Mouse (Mus musculus) hindbrain, embryonic 11.5 days (tissue): ENCODE data around the gene Srrm2. TPM values are rescaled to one million over a fixed set of nuclear protein-coding genes. Genes with fewer than 3 reads are reported as not detected.
A peak's percentile ranks its signal among the peaks of the same experiment; 100 is the strongest.

Experiments used
- ATAC-seq: fragments of 200-750 bp; cut with Nextera tagmentation; 2 replicates; pipeline ENCODE4 v1.8.0; 2017; ENCODE audit warnings: mild to moderate bottlenecking, moderate TSS enrichment, moderate library complexity; ENCODE audit not compliant: low FRiP score
- DNase-seq: peaks from one replicate; pipeline ENCODE4 v3.0.0-alpha.2; 2015; ENCODE audit warnings: low spot score
- H3K27ac ChIP-seq: fragments of 300-500 bp; sonication (generic); 2 replicates; pipeline ENCODE4 v1.5.1; 2014; ENCODE audit warnings: mild to moderate bottlenecking, low read depth, low read length
- H3K27me3 ChIP-seq: fragments of 300-500 bp; sonication (generic); 2 replicates; pipeline ENCODE4 v1.6.1; 2014; ENCODE audit warnings: mild to moderate bottlenecking, low read length, moderate library complexity, mixed read lengths; ENCODE audit not compliant: control insufficient read depth, insufficient read depth
- H3K36me3 ChIP-seq: fragments of 300-500 bp; sonication (generic); 2 replicates; pipeline ENCODE4 v1.6.1; 2014; ENCODE audit warnings: mild to moderate bottlenecking, low read length, moderate library complexity, mixed read lengths; ENCODE audit not compliant: control insufficient read depth, insufficient read depth
- H3K4me1 ChIP-seq: fragments of 300-500 bp; sonication (generic); replicated peaks from 2 replicates; pipeline ENCODE4 v1.6.1; 2014; ENCODE audit warnings: low read length, mixed read lengths; ENCODE audit not compliant: control insufficient read depth, insufficient read depth
- H3K4me2 ChIP-seq: fragments of 300-500 bp; sonication (generic); replicated peaks from 2 replicates; pipeline ENCODE4 v1.6.1; 2014; ENCODE audit warnings: mild to moderate bottlenecking, low read depth, low read length
- H3K4me3 ChIP-seq: fragments of 300-500 bp; sonication (generic); 2 replicates; pipeline ENCODE4 v1.5.1; 2014; ENCODE audit warnings: low read depth, low read length
- H3K9ac ChIP-seq: fragments of 300-500 bp; sonication (generic); 2 replicates; pipeline ENCODE4 v1.6.1; 2014; ENCODE audit warnings: low read depth, low read length
- H3K9me3 ChIP-seq: fragments of 300-500 bp; sonication (generic); 2 replicates; pipeline ENCODE4 v1.6.1; 2016; ENCODE audit warnings: low read length; ENCODE audit not compliant: control insufficient read depth
- WGBS: fragments of 180-500 bp; shearing (Covaris S2); extraction: QIAGEN DNeasy Blood & Tissue Kit; methylation state at CpG from one replicate; pipeline ENCODE4 v1.1.7; 2014; 5-methylcytosine and 5-hydroxymethylcytosine counted together
- polyA plus RNA-seq: library from polyadenylated mRNA; unstranded; fragments of >200 nt; fragmentation: Nextera tagmentation; extraction: Ambion mirVana; gene quantifications from 2 replicates; pipeline ENCODE4 v1.2.1, GENCODE M21; 2014

Srrm2 gene
- polyA plus RNA-seq, 1 experiment from 2014 or later: 573 TPM

DNA sequence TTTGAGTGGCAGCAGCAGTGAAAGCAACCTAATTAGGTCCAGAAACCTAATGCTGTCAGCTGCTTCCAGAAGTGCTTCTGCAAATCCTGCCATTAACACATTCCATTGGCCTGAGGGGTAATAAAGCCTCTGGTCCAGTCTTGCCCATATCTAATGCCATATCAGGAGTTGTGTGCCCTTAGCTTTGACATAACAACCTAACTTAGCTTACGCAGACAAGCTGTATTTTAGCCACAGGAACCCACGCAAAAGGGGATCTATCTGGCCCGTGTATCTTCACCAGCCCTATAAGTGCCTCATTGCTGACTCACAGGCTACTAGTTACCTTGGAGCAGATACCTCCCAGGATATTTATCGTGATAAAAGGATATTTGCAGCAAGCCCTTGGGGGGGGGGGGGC lies 35.3 kb downstream of the Srrm2 start:
- Histone ChIP-seq H3K9ac (no peak overlapping the region), H3K36me3 (peaks cover 30% of the 10 kb centered on the region), H3K27me3 (no peaks in the 10 kb centered on the region), H3K4me1 (0 out of 2 replicates have a peak, but pooled peaks cover 2% of the 10 kb centered on the region), H3K4me2 (no peak overlapping the region), H3K9me3 (no peaks in the 10 kb centered on the region), H3K4me3 (no peak overlapping the region), H3K27ac (no peak overlapping the region)
- 89% methylated on average over 4 of the region's 4 CpGs for WGBS
- no peak for DNase-seq
- ATAC-seq: no peak

DNA sequence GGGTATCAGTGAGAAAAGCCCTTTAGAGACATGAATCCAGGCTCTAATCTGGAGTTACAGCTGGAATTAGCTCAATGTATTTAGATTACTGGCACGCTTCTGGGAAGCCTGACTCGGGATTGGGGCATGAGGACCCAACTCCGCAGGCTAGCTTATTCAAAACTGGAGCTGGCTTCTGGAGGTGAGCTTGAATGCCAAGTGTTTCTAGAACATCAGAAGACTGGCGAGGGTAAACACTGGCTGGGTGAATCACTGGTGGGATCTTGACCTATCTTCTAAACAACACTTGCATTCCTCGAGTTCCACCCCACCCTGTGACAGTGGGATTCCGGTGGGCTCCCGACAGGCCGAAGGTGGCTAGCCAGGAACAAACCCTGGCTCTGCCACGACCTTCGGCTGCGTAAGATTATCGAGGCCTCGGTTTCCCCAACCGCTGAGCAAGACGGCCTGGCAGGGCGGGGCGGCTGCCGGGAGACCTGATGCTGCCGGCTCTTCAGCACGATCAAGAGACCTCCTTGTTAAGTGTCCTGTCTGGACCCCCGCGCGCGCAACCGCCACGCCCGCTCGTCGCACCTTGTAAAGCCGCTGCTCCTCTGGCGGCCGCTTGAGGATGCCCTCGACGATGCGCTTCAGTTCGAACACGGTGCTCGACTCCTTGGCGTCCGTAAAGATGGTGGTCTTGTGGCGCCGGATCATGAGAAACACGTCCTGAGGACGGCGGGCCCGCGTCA lies 38.1 kb downstream of the Srrm2 start:
- no peaks in the 10 kb centered on the region for H3K9me3 ChIP-seq
- peak overlapping the region; percentile 70 for H3K4me2 ChIP-seq
- H3K27ac ChIP-seq: peak overlapping the region; percentile 80
- H3K4me1 ChIP-seq: 0 out of 2 replicates have a peak, but pooled peaks cover 2% of the 10 kb centered on the region
- DNase-seq: peak; percentile 72
- peak overlapping the region; percentile 87 for H3K4me3 ChIP-seq
- WGBS: under 1% methylated on average over 39 of the region's 47 CpGs
- H3K27me3 ChIP-seq: no peaks in the 10 kb centered on the region
- H3K36me3 ChIP-seq: peaks cover 9% of the 10 kb centered on the region; the same call in 1 of the 2 replicates
- peak; percentile 86 for ATAC-seq
- H3K9ac ChIP-seq: peak overlapping the region; percentile 88

DNA sequence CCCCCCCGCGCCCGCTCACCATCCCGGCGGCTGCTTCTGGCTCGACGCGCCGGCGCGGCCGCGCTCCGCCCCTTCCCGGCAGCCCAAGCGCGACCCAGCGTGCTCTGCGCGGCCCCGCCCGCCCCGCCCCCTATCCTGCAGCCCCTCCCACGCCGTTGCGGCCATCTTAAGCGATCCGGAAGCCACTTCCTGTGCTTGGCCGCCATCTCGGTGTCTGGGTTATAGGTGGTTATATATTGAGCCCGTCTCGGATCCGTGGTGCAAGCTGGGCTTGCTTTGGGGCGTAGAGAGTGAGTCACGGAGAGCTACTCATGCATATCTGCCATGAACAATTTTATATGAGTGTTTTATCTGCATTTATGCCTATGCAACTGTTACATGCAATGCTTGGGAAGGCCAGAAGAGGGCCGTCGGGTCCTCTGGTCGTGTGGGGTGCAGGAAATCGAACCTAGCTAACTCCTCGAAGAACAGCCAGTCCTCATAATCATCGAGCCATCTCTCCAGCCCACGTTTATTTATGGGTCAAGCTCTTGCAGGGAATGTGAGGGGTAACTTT lies 38.8 kb downstream of the Srrm2 start, which contains the start of gene Elob:
TSS of gene Elob (minus strand) at position 73 of the 556 bp plus-strand sequence.
- H3K4me2 ChIP-seq: peak within 1 kb of the TSS; percentile 70
- 1% methylated on average over 19 of the region's 42 CpGs for WGBS
- H3K27me3 ChIP-seq: no peaks in the 10 kb centered on the region
- H3K4me3 ChIP-seq: peak within 1 kb of the TSS; percentile 87
- H3K9me3 ChIP-seq: no peaks in the 10 kb centered on the region
- 0 out of 2 replicates have a peak, but pooled peaks cover 5% of the 10 kb centered on the region for H3K36me3 ChIP-seq
- peak within 1 kb of the TSS; percentile 80 for H3K27ac ChIP-seq
- H3K4me1 ChIP-seq: 0 out of 2 replicates have a peak, but pooled peaks cover 2% of the 10 kb centered on the region
- peak within 1 kb of the TSS; percentile 88 for H3K9ac ChIP-seq
- DNase-seq (peak; percentile 90), ATAC-seq (peak; percentile 97)

DNA sequence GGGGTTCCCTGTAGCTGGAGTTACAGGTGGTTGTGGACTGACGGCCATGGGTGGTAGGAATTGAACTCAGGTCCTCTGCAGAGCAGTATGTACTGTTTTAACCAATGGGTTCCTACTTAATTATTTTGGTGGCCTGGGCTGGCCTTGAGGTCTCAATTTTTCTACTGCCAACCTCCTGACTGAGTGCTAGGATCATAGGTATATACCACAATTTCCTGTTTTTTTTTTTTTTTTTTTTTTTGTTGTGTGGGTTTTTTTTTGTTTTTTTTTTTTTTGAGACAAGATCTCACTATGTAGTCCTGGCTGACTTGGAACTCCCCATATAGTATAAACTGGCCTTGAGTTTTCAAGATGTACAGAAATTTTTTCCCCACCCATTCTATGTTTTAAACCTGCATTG lies 40.9 kb downstream of the Srrm2 start:
- 0 out of 2 replicates have a peak, but pooled peaks cover under 1% of the 10 kb centered on the region for H3K36me3 ChIP-seq
- H3K27ac ChIP-seq: no peak overlapping the region
- no peak for ATAC-seq
- 89% methylated on average over 1 of the region's 1 CpGs for WGBS
- H3K4me2 ChIP-seq: no peak overlapping the region
- no peaks in the 10 kb centered on the region for H3K9me3 ChIP-seq
- no peak overlapping the region for H3K9ac ChIP-seq
- no peak for DNase-seq
- H3K4me3 ChIP-seq: no peak overlapping the region
- 0 out of 2 replicates have a peak, but pooled peaks cover 2% of the 10 kb centered on the region for H3K4me1 ChIP-seq
- no peaks in the 10 kb centered on the region for H3K27me3 ChIP-seq

DNA sequence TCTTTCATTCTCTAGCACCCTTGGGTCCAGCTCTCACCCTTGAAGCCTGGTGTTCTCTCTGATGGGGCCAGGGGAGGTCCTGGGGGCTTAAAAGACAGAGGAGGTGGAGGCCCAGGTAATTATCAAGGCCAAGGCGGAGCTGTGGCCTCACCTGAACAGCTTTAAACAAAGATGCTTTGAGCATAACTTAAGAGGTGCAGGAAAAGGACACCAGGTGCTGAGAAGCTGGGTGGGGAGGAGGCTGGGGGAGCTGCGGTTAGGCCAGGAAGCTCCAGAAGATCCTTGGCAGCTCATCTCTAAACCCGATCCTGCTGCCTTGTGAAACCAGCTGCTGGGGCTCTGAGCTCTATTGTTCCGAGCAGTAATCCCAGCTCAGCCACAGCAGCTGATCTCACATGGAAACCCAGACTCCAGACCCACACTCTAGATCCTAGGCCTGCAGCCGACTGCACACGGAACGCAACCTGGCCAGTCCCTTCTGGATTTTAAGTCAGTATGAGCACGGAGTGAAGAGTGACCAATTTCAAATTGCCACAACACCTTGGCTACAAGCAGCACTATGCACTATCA lies 45.8 kb downstream of the Srrm2 start, which contains the start of gene Prss33:
TSS of gene Prss33 (minus strand) at position 51 of the 570 bp plus-strand sequence.
- DNase-seq (no peak), ATAC-seq (no peak)
- Histone ChIP-seq H3K4me3 (no peak within 1 kb of the TSS), H3K9ac (no peak within 1 kb of the TSS), H3K27me3 (no peaks in the 10 kb centered on the region), H3K36me3 (no peaks in the 10 kb centered on the region), H3K9me3 (no peaks in the 10 kb centered on the region), H3K4me1 (no peaks in the 10 kb centered on the region), H3K27ac (no peak within 1 kb of the TSS), H3K4me2 (no peak within 1 kb of the TSS)
- WGBS: 79% methylated on average over 8 of the region's 8 CpGs

DNA sequence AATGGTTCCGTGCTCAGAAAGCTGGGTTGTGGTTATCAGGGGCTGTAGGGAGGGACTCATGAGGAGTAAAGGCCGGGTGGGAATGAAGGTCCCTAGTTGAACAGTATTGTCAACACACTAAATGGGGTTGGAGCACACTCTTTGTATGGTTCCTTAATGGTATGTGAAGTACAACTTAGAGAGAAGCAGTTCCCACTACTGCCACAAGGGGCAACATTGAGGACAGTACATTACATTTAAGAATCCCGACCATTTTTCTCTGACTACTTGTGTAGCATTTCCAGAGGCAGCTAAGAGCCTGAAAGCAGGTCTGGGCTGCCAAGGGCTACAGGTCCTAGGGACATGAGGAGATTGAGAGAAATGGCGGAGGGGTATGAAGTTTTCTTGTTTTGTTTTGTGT lies 50.8 kb downstream of the Srrm2 start:
- Histone ChIP-seq H3K9me3 (no peaks in the 10 kb centered on the region), H3K27me3 (no peaks in the 10 kb centered on the region), H3K4me1 (no peaks in the 10 kb centered on the region), H3K4me3 (no peak overlapping the region), H3K9ac (no peak overlapping the region), H3K4me2 (no peak overlapping the region), H3K36me3 (no peaks in the 10 kb centered on the region), H3K27ac (no peak overlapping the region)
- DNase-seq (peak; percentile 84), ATAC-seq (peak; percentile 43; the same call in 1 of the 2 replicates)
- WGBS: 30% methylated on average over 4 of the region's 4 CpGs

DNA sequence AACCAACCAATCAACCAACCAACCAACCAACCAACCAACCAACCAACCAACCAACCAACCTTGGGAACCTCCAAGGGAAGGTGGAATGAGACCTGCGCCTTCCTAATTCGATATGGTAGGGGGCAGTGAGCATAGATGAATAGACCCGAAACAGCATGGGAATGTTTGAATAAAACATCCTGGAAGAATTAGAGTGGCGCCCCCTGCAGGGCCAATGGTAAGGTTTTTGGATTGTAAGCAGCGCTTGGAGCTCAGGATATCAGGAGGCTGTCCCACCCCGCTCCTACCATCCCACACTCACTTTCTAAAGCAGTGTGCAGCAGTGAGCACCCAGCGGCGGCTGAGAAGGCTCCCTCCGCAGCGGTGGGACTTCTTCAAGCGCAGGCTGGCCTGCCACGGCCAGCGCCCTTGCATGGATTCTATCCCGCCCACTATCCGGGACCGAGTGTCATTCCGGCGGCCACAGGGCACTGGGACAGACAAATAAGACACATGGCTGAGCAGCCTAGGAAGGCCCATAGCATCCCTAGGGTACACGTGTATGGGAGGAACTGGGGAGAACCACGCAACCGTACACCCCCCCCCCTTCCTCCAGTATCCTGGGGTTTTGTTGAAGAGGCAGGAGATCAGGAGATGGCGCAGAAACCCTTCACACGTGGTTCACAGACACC lies 52.9 kb downstream of the Srrm2 start:
- H3K9me3 ChIP-seq: no peaks in the 10 kb centered on the region
- H3K9ac ChIP-seq: no peak overlapping the region
- no peaks in the 10 kb centered on the region for H3K4me1 ChIP-seq
- H3K36me3 ChIP-seq: no peaks in the 10 kb centered on the region
- no peak overlapping the region for H3K27ac ChIP-seq
- H3K4me3 ChIP-seq: 0 out of 2 replicates have a peak overlapping the region, but pooled peaks have one; percentile 14
- no peak overlapping the region for H3K4me2 ChIP-seq
- 32% methylated on average over 23 of the region's 23 CpGs for WGBS
- H3K27me3 ChIP-seq: no peaks in the 10 kb centered on the region
- DNase-seq: no peak
- no peak for ATAC-seq

DNA sequence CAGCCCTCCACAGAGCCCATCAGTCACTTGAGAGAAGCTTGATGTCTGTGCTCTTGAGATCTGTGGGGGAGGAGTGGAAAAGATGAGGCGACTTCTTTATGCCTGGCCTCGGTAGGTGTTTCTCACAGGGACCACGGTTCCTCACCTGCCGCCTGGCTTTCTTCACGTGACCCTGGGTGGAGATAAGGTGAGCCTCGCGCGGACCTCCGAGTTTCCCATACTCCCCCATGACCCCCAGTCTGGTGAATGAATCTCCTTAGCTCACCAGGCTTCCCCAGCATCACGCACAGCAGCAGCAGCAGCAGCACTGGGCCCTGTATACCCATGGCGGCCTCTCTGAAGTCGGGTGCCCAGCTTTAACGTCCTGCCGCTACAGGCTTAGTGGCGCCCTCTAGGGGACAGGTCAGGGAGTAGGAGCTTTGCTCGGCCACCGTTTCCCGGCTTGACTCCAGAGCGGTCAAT lies 53.5 kb downstream of the Srrm2 start, which contains the start of the genes Prss32 and Prss41:
TSS of gene Prss32 (plus strand) at position 44 of the 462 bp plus-strand sequence.
TSS of gene Prss41 (minus strand) at position 361 of the 462 bp plus-strand sequence.
- no peaks in the 10 kb centered on the region for H3K9me3 ChIP-seq
- peak within 1 kb of the TSS; percentile 27 for H3K4me2 ChIP-seq
- ATAC-seq (peak; percentile 38; the same call in 1 of the 2 replicates), DNase-seq (peak; percentile 71)
- H3K4me1 ChIP-seq: no peaks in the 10 kb centered on the region
- no peaks in the 10 kb centered on the region for H3K27me3 ChIP-seq
- no peak within 1 kb of the TSS for H3K9ac ChIP-seq
- 14% methylated on average over 19 of the region's 19 CpGs for WGBS
- H3K36me3 ChIP-seq: no peaks in the 10 kb centered on the region
- no peak within 1 kb of the TSS for H3K27ac ChIP-seq
- 0 out of 2 replicates have a peak within 1 kb of the TSS, but pooled peaks have one; percentile 14 for H3K4me3 ChIP-seq
